Mouse (Mus musculus): Measurements from ENCODE around the gene Wwp2.

DNA sequence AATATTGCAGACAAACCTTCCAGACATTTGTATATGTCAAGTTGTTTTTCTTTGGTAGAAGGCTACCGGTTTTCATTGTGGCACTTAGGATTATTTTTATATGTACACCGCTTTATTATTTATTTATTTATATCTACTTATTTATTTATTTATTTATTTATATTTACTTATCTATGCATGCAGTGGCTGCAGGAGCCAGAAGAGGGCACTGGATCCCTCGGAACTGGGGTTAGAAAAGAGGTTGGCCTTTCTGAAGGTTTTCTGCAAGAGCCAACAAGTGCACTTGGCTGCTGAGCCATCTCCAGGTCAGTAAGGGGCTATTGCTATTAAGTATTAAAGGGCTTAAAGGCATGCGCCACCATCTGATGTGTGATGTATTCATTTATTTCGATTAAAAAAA lies 48.3 kb upstream of the Wwp2 start:
- TF ChIP-seq ZNF384 (IDR thresholded peaks at IDR 0.05; ENCODE audit: low read depth, low read length), result no peak
- TF ChIP-seq MAFK (IDR thresholded peaks at IDR 0.05; ENCODE audit: insufficient read depth, low read depth, low read length), result no peak
- TF ChIP-seq ZC3H11A (IDR thresholded peaks at IDR 0.05; ENCODE audit: borderline replicate concordance, low read depth, low read length), result peak; percentile 54; the same call in 1 of the 2 replicates
- no peak for TF ChIP-seq HCFC1 (IDR thresholded peaks at IDR 0.05; ENCODE audit: borderline replicate concordance, insufficient read depth, low read length)

Data from ES-E14 (cell line).